Mouse (Mus musculus): ENCODE data around the gene Phip.

DNA sequence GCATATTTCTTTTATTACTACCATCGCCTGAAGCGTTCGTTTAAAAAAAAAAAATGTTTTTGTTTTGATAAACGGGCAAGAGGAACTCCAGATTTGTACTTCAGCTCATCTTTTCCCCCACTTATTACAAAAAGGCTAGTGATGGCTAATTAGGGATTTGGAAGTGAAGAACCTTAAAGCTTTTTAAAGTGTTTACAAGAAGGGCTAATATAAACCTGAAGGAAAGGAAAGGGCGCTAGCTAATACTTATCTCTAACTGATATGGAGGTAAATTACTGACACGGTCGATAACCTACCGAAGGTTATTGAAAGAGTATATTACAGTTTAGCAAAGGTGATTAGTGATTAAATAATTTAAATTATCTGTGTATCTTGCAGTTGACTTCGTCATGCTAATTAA lies 903 bp upstream of the Phip start:
- TF ChIP-seq CTCF (IDR thresholded peaks at IDR 0.05; ENCODE audit: low read depth, low read length) (no peak), GATA1 (IDR thresholded peaks at IDR 0.05; ENCODE audit: borderline replicate concordance, low read length) (no peak), POLR2AphosphoS5 (IDR thresholded peaks at IDR 0.05; ENCODE audit: insufficient replicate concordance, low read depth, low read length) (no peak), TAL1 (conservative IDR thresholded peaks at IDR 0.05; ENCODE audit: low read depth, low read length) (no peak), GATA2 (IDR thresholded peaks at IDR 0.05; ENCODE audit: borderline replicate concordance, low read depth, low read length) (no peak)
